Mouse (Mus musculus) stomach, embryonic 16.5 days (tissue): Measurements from ENCODE around the gene Aldh9a1. TPM values are rescaled to one million over a fixed set of nuclear protein-coding genes. Genes with fewer than 3 reads are reported as not detected.

Source experiments
- ATAC-seq: fragments of 200-750 bp; cut with Nextera tagmentation; 2 replicates; pipeline ENCODE4 v1.8.0; 2017; ENCODE audit warnings: moderate number of reproducible peaks, moderate TSS enrichment; ENCODE audit not compliant: insufficient read depth, low FRiP score
- H3K27ac ChIP-seq: fragments of 300-500 bp; sonication (generic); 2 replicates; pipeline ENCODE4 v1.5.1; 2014; ENCODE audit warnings: low read length
- H3K27me3 ChIP-seq: fragments of 300-500 bp; sonication (generic); 2 replicates; pipeline ENCODE4 v1.6.1; 2014; ENCODE audit warnings: low read length, control low read depth, mixed read lengths; ENCODE audit not compliant: control insufficient read depth, insufficient read depth
- H3K36me3 ChIP-seq: fragments of 300-500 bp; sonication (generic); 2 replicates; pipeline ENCODE4 v1.6.1; 2014; ENCODE audit warnings: low read length; ENCODE audit not compliant: control insufficient read depth, insufficient read depth
- H3K4me1 ChIP-seq: fragments of 300-500 bp; sonication (generic); 2 replicates; pipeline ENCODE4 v1.6.1; 2014; ENCODE audit warnings: low read length, control low read depth, mixed read lengths; ENCODE audit not compliant: control insufficient read depth, insufficient read depth
- H3K4me2 ChIP-seq: fragments of 300-500 bp; sonication (generic); 2 replicates; pipeline ENCODE4 v1.6.1; 2014; ENCODE audit warnings: low read depth, low read length, mixed read lengths
- H3K4me3 ChIP-seq: fragments of 300-500 bp; sonication (generic); replicated peaks from 2 replicates; pipeline ENCODE4 v1.5.1; 2014; ENCODE audit warnings: mild to moderate bottlenecking, low read length
- H3K9ac ChIP-seq: fragments of 300-500 bp; sonication (generic); 2 replicates; pipeline ENCODE4 v1.6.1; 2014; ENCODE audit warnings: low read length
- H3K9me3 ChIP-seq: fragments of 300-500 bp; sonication (generic); replicated peaks from 2 replicates; pipeline ENCODE4 v1.6.1; 2016; ENCODE audit warnings: low read length, control low read depth; ENCODE audit not compliant: control insufficient read depth
- WGBS: fragments of 180-500 bp; shearing (Covaris S2); extraction: QIAGEN DNeasy Blood & Tissue Kit; methylation state at CpG from one replicate; pipeline ENCODE4 v1.1.7; 2014; 5-methylcytosine and 5-hydroxymethylcytosine counted together
- polyA plus RNA-seq: library from polyadenylated mRNA; unstranded; fragments of >200 nt; fragmentation: Nextera tagmentation; extraction: Ambion mirVana; gene quantifications from 2 replicates; pipeline ENCODE4 v1.2.1, GENCODE M21; 2015

Gene Aldh9a1
- polyA plus RNA-seq, 1 experiment from 2014 or later, result 84.8 TPM

GRCm38 (mm10) chr1:167385636-167386035 is 35.8 kb downstream of the Aldh9a1 start:
- no peak overlapping the region for H3K9ac ChIP-seq
- H3K27ac ChIP-seq, result no peak overlapping the region
- no peaks in the 10 kb centered on the region for H3K9me3 ChIP-seq

GRCm38 (mm10) chr1:167386466-167386865 is 36.7 kb downstream of the Aldh9a1 start:
- H3K27me3 ChIP-seq, result no peaks in the 10 kb centered on the region
- no peak overlapping the region for H3K4me3 ChIP-seq
- H3K4me2 ChIP-seq, result no peak overlapping the region
- H3K4me1 ChIP-seq, result peaks cover 17% of the 10 kb centered on the region
- H3K27ac ChIP-seq, result peak overlapping the region; percentile 87
- WGBS, result 27% methylated on average over 2 of the region's 2 CpGs
- no peak overlapping the region for H3K9ac ChIP-seq
- no peak for ATAC-seq
- no peaks in the 10 kb centered on the region for H3K36me3 ChIP-seq
- H3K9me3 ChIP-seq, result no peaks in the 10 kb centered on the region

More at GRCm38 (mm10) chr1:167385636-167386035, 35.8 kb downstream of the Aldh9a1 start:
- Histone ChIP-seq H3K4me2 (no peak overlapping the region), H3K27me3 (no peaks in the 10 kb centered on the region), H3K36me3 (no peaks in the 10 kb centered on the region), H3K4me1 (peaks cover 16% of the 10 kb centered on the region), H3K4me3 (no peak overlapping the region)
- 67% methylated on average over 5 of the region's 5 CpGs for WGBS
- no peak for ATAC-seq

GRCm38 (mm10) chr1:167387310-167387709 is 37.5 kb downstream of the Aldh9a1 start:
- peak overlapping the region; percentile 87 for H3K27ac ChIP-seq
- peaks cover 21% of the 10 kb centered on the region for H3K4me1 ChIP-seq
- peak; percentile 74 for ATAC-seq
- WGBS, result 56% methylated on average over 2 of the region's 2 CpGs
- no peak overlapping the region for H3K4me2 ChIP-seq
- H3K27me3 ChIP-seq, result no peaks in the 10 kb centered on the region
- no peaks in the 10 kb centered on the region for H3K9me3 ChIP-seq
- H3K4me3 ChIP-seq, result no peak overlapping the region
- no peak overlapping the region for H3K9ac ChIP-seq
- H3K36me3 ChIP-seq, result no peaks in the 10 kb centered on the region

- H3K4me3 ChIP-seq, result no peak overlapping the region
- ATAC-seq, result no peak
- whole genome bisulfite sequencing, result 71% methylated on average over 3 of the region's 3 CpGs
- H3K9me3 ChIP-seq, result no peaks in the 10 kb centered on the region
- H3K27me3 ChIP-seq, result no peaks in the 10 kb centered on the region
- H3K4me2 ChIP-seq, result no peak overlapping the region
- H3K9ac ChIP-seq, result no peak overlapping the region
- H3K27ac ChIP-seq, result peak overlapping the region; percentile 87
- H3K4me1 ChIP-seq, result peaks cover 26% of the 10 kb centered on the region
- H3K36me3 ChIP-seq, result no peaks in the 10 kb centered on the region
Observed at GRCm38 (mm10) chr1:167387796-167388195, 38.0 kb downstream of the Aldh9a1 start.

- no peak overlapping the region for H3K9ac ChIP-seq
- H3K4me2 ChIP-seq, result no peak overlapping the region
- H3K9me3 ChIP-seq, result no peaks in the 10 kb centered on the region
- WGBS, result 74% methylated on average over 6 of the region's 6 CpGs
- no peaks in the 10 kb centered on the region for H3K27me3 ChIP-seq
- no peak overlapping the region for H3K4me3 ChIP-seq
- 0 out of 2 replicates have a peak overlapping the region, but pooled peaks have one; percentile 22 for H3K27ac ChIP-seq
- no peaks in the 10 kb centered on the region for H3K36me3 ChIP-seq
- H3K4me1 ChIP-seq, result peaks cover 30% of the 10 kb centered on the region
- no peak for ATAC-seq
Observed at GRCm38 (mm10) chr1:167388571-167388970, 38.8 kb downstream of the Aldh9a1 start.

- Histone ChIP-seq H3K9ac (no peak overlapping the region), H3K4me3 (no peak overlapping the region), H3K27me3 (no peaks in the 10 kb centered on the region), H3K4me1 (peaks cover 30% of the 10 kb centered on the region), H3K4me2 (peak overlapping the region; percentile 11; the same call in 1 of the 2 replicates), H3K27ac (peak overlapping the region; percentile 40; the same call in 1 of the 2 replicates), H3K36me3 (no peaks in the 10 kb centered on the region), H3K9me3 (no peaks in the 10 kb centered on the region)
- no peak for ATAC-seq
- WGBS, result 70% methylated on average over 7 of the region's 7 CpGs
Observed at GRCm38 (mm10) chr1:167389584-167389983, 39.8 kb downstream of the Aldh9a1 start.

- 0 out of 2 replicates have a peak overlapping the region, but pooled peaks have one; percentile 40 for H3K27ac ChIP-seq
- H3K9me3 ChIP-seq, result no peaks in the 10 kb centered on the region
- H3K4me2 ChIP-seq, result peak overlapping the region; percentile 11; the same call in 1 of the 2 replicates
- peaks cover 26% of the 10 kb centered on the region for H3K4me1 ChIP-seq
- no peak overlapping the region for H3K4me3 ChIP-seq
- ATAC-seq, result no peak
- H3K36me3 ChIP-seq, result no peaks in the 10 kb centered on the region
- no peak overlapping the region for H3K9ac ChIP-seq
- 77% methylated on average over 4 of the region's 4 CpGs for WGBS
- H3K27me3 ChIP-seq, result no peaks in the 10 kb centered on the region
Observed at GRCm38 (mm10) chr1:167390381-167390780, 40.6 kb downstream of the Aldh9a1 start.

GRCm38 (mm10) chr1:167391241-167391640 is 41.5 kb downstream of the Aldh9a1 start:
- WGBS, result 67% methylated on average over 6 of the region's 6 CpGs
- Histone ChIP-seq H3K27ac (peak overlapping the region; percentile 40; the same call in 1 of the 2 replicates), H3K9ac (no peak overlapping the region; the same call in 1 of the 2 replicates)

GRCm38 (mm10) chr1:167392031-167392640 is 42.3 kb downstream of the Aldh9a1 start:
- Histone ChIP-seq H3K4me2 (peak overlapping the region; percentile 90), H3K4me1 (peaks cover 23% of the 10 kb centered on the region; the same call in 1 of the 2 replicates), H3K27ac (peak overlapping the region; percentile 91), H3K9me3 (no peaks in the 10 kb centered on the region), H3K27me3 (no peaks in the 10 kb centered on the region), H3K9ac (peak overlapping the region; percentile 90), H3K36me3 (no peaks in the 10 kb centered on the region), H3K4me3 (peak overlapping the region; percentile 81)
- ATAC-seq, result no peak
- 18% methylated on average over 2 of the region's 2 CpGs for WGBS

More at GRCm38 (mm10) chr1:167391241-167391640, 41.5 kb downstream of the Aldh9a1 start:
- Histone ChIP-seq H3K4me2 (peak overlapping the region; percentile 35), H3K4me1 (peaks cover 26% of the 10 kb centered on the region), H3K27me3 (no peaks in the 10 kb centered on the region), H3K4me3 (peak overlapping the region; percentile 13; the same call in 1 of the 2 replicates), H3K36me3 (no peaks in the 10 kb centered on the region), H3K9me3 (no peaks in the 10 kb centered on the region)
- ATAC-seq, result no peak
